Mouse (Mus musculus) urinary bladder, postnatal 4 days (tissue): ENCODE results near the gene Gse1.
A peak's percentile ranks its signal among the peaks of the same experiment; 100 is the strongest.
"Not testable (repeated sequence)": the region's sequence is repeated elsewhere in the genome, so short reads cannot be mapped to it uniquely, and the experiment has no call there.

Experiments used
- DNase-seq, 2 experiments: peaks; one replicate each; pipeline ENCODE4 v3.0.0; 2021 to 2022; ENCODE audit warnings: low spot score in 2 of 2

Gene Gse1

DNA sequence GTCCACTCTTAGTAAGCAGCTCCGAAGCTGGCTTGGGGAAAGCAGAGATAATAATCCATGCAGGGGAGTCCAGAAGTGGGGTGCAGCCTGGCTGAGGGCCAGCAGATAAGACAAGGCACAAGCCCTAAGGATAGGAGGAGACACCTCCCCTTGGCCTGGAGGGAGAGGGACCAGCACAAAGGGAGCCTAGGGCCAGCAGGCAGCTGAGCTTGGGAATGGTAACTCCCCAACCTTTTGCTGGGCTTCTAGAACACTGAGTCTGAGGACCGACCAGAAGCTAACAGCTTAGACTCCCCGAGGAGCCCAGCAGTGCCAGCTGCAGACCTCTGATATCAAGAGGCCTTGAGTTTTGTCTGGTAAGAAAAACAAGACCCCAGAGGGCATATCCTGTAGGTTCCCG, 115.9 kb downstream of the Gse1 start:
- DNase-seq = no peak

DNA sequence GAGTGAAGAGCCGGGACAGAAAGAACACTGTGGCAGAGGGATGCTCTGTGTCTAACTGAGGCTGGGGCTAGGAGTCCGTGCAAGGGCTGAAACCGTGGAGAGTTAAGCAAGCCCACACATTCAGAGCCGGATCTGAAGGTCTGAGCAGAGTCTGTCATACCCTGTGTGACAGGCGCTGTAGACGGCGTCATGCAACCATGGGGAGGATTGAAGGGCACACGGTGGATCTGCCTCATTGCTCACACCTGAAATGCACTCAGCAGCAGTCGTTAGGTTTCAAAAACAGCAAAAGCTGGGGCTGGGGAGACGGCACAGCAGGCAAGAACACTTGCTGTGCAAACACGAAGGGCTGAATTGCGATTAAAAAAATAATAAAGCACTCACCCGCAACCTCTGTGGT, 116.3 kb downstream of the Gse1 start:
- no peak for DNase-seq

DNA sequence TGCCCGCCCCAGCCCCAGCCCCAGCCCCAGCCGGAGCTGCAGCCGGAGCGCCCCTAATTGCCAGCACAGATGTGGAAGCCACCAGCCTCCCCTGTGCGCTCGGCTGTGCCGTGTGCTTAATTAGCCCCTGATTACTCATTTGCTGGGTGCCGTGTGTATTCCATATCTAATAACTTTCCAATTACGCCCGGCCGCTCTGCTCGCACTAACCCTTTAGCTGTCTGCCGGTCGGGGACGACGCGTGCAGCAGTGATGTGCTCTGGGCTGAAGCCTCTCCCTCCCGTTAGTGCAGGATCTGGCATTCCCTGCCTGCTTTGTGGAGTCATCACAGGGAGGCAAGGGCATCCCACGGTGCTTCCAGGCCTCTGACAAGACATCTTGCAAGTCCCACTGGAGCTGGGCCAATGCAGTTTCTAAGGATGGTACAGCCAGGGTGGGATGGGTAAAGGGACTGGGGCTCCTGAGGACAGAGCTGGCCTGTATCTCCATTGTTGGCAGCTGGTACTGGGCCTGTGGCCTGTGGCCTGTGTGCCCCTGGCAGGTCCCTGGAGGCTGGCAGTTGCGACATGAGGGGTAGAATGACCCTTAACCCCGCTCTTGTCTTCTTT, 119.6 kb downstream of the Gse1 start:
- DNase-seq = no peak

DNA sequence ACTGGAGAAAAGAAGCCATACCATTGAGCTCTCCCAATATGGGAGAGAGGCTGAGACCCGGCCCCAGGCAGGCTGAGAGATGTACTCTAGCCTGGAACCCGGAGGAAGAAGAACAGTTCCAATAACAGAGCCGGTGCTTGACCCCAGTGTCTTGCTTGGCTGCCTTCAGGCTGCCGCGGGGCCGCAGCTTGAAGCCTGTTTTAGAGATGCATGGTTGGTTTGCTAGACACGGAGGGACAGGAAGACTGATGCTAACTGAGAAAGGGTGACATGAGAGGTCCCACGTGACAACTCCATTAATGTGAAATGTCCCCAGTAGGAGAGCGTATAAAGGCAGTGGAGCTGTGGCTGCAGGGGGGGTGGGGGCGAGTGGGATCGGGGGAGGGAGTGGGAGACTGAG, 120.7 kb downstream of the Gse1 start:
- no peak for DNase-seq

DNA sequence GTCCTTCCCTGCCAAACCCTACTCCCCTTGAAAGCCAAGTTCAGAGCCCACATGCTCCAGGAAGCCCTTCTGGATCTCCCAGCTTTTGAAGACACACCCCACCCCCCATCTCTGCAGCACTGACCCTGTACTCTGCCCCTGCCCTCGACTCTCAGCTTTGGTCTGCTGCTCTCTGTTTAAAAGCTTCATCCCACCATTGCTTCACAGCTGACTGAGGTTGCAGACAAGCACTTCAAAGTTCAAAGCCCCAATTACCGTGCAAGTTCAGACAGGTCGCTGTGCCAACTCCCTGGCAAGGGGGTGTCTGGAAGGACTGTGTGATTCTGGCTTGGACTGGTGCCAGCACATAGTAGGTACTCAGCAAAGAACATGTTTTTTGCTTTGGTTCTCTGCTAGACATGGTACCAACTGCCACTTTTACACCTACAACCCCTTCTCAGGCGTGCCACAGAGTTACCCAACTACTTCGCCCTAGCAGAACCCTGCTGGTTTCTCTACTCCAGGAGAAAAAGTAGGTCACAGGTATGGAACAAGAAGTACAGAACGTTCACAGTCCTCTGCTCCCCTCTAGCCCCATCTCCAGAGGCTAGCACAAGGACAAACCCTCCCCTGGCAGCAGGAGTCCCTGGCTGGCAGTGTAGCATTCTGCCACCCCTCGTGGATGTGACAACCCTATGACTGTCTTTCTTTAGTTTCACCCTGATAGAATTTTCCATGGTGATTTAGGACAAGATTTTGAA, 123.2 kb downstream of the Gse1 start:
- no peak for DNase-seq

DNA sequence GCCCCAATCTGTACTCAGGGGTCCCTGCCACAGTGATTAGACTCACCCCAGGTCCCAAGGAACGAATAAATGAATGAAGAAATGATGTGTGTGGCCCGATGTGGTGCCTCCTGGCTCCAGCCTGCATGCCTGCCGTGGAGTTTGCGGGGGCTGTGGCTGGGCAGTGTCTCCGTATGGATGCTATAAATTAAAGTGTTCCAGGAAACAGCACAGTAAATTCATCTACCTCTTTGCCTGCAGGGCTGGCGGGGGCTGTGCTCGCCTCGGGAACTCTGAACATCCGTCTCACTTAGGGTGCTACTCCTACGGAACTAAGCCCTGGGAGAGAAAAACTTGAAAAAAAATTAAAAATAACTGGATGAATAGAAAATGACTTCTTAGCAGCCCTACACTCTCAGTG, 123.8 kb downstream of the Gse1 start:
- DNase-seq = no peak

DNA sequence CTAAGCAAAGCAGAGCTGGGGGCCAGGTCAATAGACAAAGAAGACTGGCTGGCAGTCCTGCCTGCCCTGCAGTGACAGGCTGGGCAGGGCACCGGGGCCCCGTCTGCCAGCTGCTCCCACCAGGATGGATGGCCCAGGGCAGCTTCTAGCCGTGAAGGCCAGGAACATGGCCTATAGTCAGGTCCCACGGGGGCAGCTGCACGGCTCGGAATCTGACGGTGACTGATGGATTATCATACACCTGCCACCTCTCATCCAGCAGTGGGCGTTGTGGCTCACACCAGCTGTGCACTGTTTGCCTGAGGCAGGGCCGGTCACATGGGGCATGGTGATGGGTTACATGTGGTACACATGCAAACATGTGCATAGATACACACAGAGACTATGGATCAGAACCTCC, 127.8 kb downstream of the Gse1 start:
- no peak for DNase-seq

DNA sequence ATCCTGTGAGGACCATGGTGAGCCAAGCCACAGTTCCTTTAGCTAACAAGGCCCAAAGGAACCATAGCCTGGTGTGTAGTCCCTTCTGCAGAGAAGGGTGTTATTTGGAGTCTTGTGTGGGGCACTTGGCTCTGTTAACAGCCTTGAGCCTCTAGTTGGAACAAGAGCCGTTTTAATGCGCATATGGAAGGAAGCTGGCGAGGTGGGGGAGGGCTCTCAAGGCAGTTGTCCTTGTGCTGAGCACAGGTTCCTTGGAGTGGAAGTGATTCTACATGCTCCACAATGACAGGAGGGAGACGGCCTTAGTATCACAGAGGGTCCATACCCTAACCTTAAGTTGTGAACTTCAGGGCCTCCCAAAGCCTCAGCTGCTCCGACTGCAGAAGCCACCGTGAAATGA, 129.2 kb downstream of the Gse1 start:
- no peak for DNase-seq

DNA sequence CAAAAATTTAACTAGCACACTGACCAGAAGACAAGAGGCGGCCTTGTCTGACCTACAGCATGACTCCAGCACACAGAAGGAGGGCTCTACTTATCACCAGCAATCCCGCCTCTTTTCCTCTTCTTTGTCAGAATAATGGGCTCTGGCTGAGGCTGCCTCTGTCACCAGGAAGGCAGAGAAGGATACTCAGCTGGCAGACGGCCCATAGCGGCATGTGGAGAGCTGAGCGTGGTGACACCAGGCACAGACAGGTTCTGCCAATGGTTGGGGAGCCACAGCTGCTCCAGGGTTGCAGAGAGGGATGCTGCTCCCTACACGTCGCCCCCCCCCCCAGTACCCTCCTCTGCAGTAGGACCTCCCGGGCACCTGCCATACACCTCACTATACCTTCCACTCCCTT, 133.0 kb downstream of the Gse1 start:
- DNase-seq = no peak

DNA sequence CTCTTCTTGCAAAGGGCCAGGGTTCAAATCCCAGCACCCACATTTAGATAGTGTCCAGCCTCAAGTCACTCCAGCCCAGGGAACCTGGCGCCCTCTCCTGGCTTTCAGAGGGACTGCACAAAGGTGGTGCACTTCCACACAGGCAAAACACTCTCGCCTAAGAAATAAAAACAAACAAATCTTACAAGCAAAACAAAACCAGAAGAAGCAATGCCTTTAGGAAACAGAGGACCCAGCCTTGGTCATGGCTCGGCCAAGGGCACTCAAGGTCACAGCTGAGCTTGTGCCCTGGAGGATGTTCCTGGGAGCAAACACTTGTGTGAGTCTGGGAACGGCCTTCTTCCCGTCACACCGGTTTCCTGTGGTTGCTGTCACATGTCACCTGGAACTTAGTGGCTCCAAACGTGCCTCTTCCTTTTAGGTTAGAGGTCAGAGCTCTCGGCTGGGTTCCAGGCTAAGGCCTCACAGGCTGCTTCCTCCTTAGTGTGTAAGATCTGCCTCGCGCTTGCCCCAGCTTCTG, 135.4 kb downstream of the Gse1 start:
- no peak for DNase-seq

DNA sequence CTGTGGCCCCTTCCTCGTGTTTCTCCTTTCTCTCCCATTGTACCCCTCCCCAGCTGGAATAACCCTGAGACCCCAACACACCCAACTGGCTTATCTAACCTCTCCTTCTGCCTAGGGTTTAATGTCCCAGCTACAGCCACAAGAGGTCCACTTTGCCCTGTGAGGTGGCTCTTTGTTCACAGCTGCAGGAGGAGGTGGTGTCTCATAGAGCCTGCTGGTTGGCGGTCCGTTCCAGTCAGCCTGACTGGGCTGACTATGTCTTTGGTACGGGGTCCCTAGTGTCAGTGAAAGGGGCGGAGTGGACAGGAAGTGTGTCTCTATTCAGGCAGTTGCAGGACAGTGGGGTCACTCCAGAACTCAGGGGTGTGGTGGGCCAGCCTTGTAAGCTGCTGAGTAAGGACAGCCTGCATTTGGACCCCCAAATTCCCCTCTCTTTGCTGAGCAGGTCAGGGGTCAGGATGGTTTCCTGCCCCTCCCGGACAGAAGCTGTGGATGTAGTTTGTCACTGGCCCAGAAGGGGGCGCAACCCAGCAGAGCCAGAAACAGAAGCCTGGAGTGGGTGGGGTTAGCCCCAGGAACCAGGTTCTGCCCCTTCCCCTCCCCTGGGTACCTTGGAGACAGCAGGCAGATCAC, 136.0 kb downstream of the Gse1 start:
- DNase-seq = no peak

DNA sequence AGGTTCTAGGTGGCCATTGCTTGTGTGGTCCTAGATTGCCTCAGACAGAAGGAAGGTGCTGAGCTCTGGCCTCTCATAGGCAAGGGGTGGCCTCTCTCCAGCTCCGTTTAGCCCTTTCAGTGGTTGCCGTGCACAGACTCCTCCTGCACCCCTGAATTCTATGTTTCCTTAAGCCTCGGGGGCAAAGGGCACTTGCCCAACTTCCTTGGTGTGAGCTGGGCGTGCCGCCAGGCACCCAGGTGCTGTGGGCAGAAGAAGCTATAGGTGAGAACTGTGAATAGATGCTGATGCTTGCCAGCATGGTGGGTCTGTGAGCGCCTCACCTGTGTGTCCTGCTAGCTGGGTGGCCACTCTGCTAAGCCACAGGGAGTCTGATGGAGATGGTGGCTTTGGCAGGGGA, 138.6 kb downstream of the Gse1 start:
- no peak for DNase-seq

DNA sequence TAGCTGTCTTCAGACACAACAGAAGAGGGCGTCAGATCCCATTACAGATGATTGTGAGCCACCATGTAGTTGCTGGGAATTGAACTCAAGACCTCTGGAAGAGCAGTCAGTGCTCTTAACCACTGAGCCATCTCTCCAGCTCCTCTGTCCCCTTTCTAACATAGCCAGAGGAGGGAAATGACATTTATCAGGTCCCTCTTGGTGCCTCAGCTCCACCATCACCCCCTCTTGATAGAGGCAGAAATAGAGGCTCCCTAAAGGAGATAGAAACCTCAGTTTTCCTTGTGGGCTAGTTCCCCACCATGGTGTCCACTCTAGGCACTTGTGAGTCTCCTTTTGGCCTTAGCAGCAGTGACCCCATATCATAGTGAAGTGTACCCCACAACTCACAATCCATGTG, 139.9 kb downstream of the Gse1 start:
- not testable (repeated sequence) for DNase-seq

DNA sequence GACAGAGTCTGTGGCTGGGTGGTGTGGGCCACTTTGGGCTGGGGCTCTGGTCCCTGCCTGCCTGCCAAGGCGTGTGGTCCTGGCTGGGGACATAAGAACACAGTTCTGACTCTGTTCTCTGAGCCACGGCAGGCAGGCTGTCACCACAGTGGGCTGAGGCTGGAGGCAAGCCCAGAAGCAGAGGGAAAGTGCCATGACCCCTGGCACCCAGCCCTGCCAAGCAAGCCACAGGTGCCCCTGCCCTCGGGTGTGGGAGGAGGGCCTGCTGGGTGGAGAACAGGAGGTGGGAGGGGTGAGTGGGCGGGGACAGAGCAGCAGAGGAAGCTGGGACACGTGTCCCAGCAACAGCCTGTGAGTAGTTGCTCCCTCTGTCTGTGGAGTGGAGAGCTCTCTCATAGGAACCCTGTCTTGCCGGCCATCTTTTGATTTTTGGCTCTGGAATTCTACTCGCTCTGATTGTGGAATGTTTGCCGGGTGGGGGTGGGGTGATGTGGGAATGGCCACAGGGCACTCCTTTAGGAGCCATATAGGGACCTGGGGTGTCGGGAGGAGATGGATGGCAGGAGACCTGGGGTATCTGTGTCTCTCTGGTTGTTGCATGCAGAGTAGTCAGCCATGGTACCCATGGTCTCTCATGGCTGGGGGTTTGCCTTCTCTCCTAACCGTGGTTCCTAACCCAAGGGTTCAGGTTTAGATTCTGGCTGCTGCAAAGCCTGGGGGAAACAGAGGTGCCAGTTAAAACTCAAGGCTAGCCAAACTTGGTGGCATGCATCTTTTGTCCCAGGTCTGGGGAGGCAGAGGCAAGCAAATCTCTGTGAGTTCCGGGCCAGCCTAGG, 140.8 kb downstream of the Gse1 start:
- DNase-seq = peak; percentile 78 to 87

DNA sequence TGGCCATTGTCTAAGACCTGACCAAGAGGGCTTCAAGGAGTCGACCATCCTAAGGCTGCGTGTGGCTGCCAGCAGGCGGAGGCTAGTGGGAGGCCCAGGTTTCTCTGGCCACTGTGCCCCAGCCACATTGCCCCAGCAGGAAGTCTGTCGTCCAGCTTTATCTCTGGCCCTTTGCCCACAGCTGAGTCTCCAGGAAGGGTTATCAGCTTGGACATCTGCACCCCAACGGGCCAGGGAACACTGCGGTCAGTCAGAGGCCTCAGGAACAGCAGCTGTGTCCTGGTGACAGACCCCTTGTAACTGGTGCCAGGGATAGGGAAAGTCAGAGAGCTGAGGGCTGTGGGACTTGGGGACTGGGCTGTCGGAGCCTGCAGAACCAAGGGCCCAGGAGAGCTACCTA, 141.7 kb downstream of the Gse1 start:
- DNase-seq = no peak

DNA sequence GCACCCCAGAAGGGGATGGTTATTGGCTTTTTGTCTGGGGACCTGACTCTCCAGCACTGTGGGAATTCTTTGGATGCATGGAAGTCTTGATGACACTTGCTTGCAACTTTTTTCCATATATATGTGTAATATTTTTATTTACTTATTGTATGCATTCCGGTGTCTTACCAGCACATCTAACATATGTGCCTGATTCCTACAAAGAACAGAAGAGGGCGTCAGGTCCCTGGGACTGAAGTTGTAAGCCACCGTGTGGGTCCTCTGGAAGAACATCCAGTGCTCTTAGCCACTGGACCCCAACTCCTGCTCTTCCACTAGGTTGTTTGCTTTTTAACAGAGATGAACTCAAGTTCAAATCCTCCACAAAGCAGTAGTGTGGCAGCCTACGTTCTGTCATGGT, 142.2 kb downstream of the Gse1 start:
- no peak for DNase-seq

DNA sequence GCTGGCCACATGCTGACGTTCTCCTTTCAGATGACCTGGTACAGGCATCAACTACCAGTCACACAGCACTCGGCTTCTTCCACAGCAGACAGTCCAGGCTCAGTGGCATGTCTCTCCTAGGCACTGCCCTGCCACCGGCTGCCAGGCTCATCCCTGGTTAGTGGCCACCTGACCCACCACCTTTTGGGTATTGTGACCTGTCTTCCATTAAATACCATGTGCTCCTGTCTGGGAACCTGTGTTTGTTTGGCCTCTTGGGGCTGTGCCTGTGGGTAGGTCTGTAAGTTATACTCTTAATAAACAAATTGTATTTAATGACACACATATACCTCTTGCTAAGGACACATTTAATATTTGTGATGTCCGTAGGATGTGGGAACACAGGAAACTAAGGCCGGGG, 142.9 kb downstream of the Gse1 start:
- no peak for DNase-seq

DNA sequence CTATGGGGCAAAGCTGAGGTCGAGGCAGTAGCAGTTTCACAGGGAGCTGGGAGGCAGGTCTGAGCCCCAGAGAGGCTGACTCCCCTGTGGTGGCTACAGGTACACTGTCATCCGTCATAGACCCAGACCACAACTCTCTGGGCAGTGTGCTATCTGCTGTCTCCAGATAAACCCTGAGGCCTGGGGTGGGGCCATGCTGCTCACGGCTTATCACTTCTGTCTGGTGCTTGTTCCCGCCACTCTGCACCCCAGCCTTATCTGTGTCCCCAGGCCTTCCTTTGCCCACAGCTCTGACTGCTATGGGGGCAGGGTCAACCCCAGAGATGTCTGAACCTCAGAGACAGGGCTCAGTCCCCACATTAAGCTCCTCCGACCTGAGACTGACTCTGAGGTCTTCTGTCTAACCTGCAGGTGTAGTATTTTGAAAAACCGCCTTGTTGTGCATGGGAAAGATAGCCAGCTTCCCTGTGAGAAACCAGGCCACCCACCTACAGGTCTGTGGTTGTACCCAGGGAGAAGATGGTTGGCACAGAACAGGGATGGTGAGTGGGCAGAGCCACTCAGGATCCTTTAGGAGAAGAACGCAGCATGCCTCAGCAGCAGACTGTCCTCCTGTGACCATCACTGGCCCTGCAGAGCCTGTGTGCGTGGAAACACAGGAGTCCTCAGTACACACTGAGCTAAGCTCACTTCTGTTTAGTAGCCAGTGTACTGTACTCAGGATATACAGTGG, 143.6 kb downstream of the Gse1 start:
- no peak for DNase-seq

DNA sequence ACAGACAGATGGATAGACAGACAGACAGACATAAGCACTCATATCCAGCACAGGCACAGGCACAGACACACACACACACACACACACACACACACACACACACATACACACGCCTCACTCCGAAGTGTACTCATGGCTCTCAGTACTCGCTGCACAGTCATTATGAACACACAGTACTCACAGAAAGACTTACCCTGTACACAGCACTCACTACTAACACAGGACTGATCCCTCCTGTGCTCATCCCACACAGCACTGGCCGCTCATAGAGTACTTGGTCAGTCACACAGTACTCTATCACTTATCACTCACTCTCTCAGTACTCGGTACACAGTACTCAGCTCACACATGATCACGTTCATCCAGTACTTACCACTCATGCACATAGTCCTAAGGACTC, 144.4 kb downstream of the Gse1 start:
- DNase-seq = no peak

DNA sequence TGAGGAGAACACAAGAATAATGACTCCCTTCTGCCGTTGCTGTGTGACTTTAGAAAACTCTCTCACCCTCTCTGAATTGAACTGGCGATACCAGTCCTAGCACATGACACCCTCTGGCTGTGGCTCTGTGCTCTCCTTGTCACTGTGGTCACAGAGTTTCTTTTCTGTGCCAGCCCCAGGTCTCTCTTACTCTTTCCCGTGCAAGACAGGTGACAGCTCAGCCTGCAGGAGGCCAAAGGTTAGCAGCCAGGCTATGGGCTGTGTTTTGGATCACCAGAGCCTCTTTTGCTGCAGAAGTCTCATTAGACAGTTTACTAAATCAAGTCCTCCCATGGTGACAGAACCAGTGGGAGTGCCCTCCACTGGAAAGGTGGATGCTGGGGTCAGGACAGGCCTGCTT, 145.4 kb downstream of the Gse1 start:
- DNase-seq = no peak

DNA sequence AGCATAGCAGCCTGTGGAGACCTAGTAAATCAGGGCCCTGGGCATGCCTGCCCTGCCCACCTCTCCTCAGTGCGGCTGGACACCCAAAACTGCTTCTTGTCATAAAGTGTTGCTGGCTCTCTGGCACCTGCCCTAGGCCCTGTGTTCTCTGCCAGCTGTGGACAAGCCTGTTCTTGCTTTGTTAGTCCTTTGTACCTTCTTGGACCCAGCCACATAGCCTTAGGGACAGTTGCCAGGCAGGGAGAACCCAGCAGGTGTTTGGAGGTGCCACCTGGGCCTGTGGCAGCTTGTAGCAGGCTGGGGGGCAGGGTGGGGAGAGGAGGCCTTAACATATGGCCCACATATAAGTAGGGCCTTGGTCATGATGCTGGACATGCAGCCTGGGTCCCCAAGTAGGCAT, 145.8 kb downstream of the Gse1 start:
- DNase-seq = no peak

DNA sequence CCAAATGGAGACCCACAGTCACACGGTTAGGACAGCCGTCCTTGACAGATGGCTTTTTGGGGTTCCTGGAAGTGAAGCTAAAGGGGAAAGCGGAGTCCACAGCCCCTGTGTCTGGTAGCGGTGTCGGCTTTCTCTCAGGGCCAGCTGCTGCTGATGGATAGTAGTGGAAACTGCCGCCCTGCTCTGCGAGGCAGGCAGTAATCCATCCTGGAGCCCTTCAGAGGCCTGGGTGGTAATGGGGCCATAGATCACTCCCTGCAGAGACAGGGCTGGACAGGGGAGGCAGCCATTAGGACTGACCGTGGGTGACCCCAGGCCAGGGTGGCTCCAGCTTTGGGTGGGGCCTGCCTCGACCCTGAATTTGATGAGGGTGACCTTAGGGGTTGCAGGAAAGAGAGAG, 146.3 kb downstream of the Gse1 start:
- no peak for DNase-seq
